15 mouse cellular contexts compared by ENCODE assay signal in the genomic region with DNA sequence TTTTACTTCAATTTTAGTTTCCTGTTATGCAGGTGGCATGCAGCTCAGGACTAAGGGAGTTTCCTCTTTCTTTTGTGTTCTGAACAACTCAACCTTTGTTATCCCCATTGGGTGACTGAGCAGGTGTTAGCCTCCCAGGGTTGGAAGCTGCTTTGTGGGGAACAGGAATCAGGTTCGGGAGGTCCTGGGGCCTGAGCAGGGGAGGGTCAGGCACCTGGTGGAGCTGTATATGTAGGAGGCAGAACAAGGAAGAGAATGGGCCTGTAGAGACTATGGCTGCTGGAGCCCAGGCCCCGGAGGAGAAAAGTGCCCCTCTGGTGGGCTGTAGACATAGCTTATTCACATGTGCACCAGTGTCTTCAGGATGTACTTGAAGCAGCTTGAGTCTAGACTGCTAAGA. TPM values are rescaled to one million over a fixed set of nuclear protein-coding genes. Genes with fewer than 3 reads are reported as not detected.
DNase-seq lines count a peak whose midpoint lies in the region; ATAC-seq and TF ChIP-seq lines count a peak whose summit lies in the region.
"Had no signal": no experiment of that assay in that cellular context is flagged by ENCODE, and none has a peak within 500 bp of the region (broad histone marks: within the 10 kb centered on the region; RNA-seq: fewer than 3 reads in every experiment).

No protein-coding gene starts in this region.

- no peak overlapping the region for H3K4me3 ChIP-seq in thymus, adult 2 months (ENCODE audit: control insufficient read depth, insufficient read depth, low read length)
- H3K4me3 ChIP-seq in liver, embryonic 15.5 days (replicated peaks), result no peak overlapping the region
- H3K4me3 ChIP-seq: forebrain, embryonic 13.5 days; neural tube, embryonic 15.5 days had no signal

- no peak overlapping the region for H3K9ac ChIP-seq in liver, embryonic 15.5 days
- H3K9ac ChIP-seq: forebrain, embryonic 13.5 days; neural tube, embryonic 15.5 days had no signal

- H3K4me1 ChIP-seq in thymus, adult 2 months (replicated peaks; ENCODE audit: control insufficient read depth, insufficient read depth, low read length), result peaks cover 29% of the 10 kb centered on the region
- H3K4me1 ChIP-seq in liver, embryonic 15.5 days (replicated peaks), result peaks cover 56% of the 10 kb centered on the region

- no peaks in the 10 kb centered on the region for H3K36me3 ChIP-seq in thymus, adult 2 months (ENCODE audit: control insufficient read depth, insufficient read depth, low read length)
- H3K36me3 ChIP-seq in liver, embryonic 15.5 days (replicated peaks), result no peaks in the 10 kb centered on the region
- H3K36me3 ChIP-seq: neural tube, embryonic 15.5 days had no signal

- WGBS in thymus, adult 2 months, result 46% methylated on average over 2 of the region's 2 CpGs
- 55% methylated on average over 2 of the region's 2 CpGs for WGBS in liver, embryonic 15.5 days (ENCODE audit: insufficient replicate concordance)

- H3K27ac ChIP-seq in thymus, adult 2 months (ENCODE audit: control insufficient read depth, insufficient read depth, low read length), result peak overlapping the region; percentile 93
- H3K27ac ChIP-seq in liver, embryonic 15.5 days (replicated peaks), result peak overlapping the region; percentile 77

- no peak for ATAC-seq in liver, embryonic 15.5 days (ENCODE audit: insufficient read depth)
- no peak for ATAC-seq in cerebellum, adult (ENCODE audit: insufficient number of reproducible peaks, low FRiP score, low TSS enrichment)
- ATAC-seq: inflammation-experienced regulatory T-cells, adult 6 months had no signal

- TF ChIP-seq CTCF in thymus, adult 2 months (IDR thresholded peaks at IDR 0.05; ENCODE audit: borderline replicate concordance, control insufficient read depth, extremely low read depth, insufficient read depth, low read length, poor library complexity), result no peak

- peak overlapping the region; percentile 63 for H3K4me2 ChIP-seq in liver, embryonic 15.5 days
- H3K4me2 ChIP-seq: forebrain, embryonic 13.5 days; neural tube, embryonic 15.5 days had no signal

- 0 out of 2 replicates have a peak, but pooled peaks cover 6% of the 10 kb centered on the region for H3K9me3 ChIP-seq in liver, embryonic 15.5 days (replicated peaks)
- H3K9me3 ChIP-seq: neural tube, embryonic 15.5 days had no signal

- peak; percentile 83 for DNase-seq in heart, adult 11 months
- no peak for DNase-seq in heart, postnatal 10 days
- DNase-seq in thymus, adult 2 months, result peak; percentile 36
- no peak for DNase-seq in thymus, adult 18-20 months
- no peak for DNase-seq in left cerebral cortex, adult 18-20 months (ENCODE audit: low spot score in 2 of 2)
- no peak for DNase-seq in adrenal gland, postnatal 10 days
- DNase-seq: cerebellum, postnatal 25 days; kidney, postnatal 10 days; lung, adult 2 months; right cerebral cortex, postnatal 14 days had no signal

- intact Hi-C loops in heart, postnatal 10 days (cut with DNase I), result loop anchor here (5.0 kb wide), 1 partner anchor 54 kb away; no protein-coding TSS in a partner anchor

- no peak for TF ChIP-seq POLR2A in thymus, adult 2 months (IDR thresholded peaks at IDR 0.05; ENCODE audit: control insufficient read depth, extremely low read depth, insufficient read depth, low read length, poor library complexity)

- H3K27me3 ChIP-seq in thymus, adult 2 months (ENCODE audit: control insufficient read depth, insufficient read depth, low read length), result no peaks in the 10 kb centered on the region
- H3K27me3 ChIP-seq in liver, embryonic 15.5 days, result no peaks in the 10 kb centered on the region
- H3K27me3 ChIP-seq: forebrain, embryonic 13.5 days; neural tube, embryonic 15.5 days had no signal

RNA-seq across cellular contexts. Expression of a gene that starts 24.2 kb away (rescaled TPM):
- 1 to 10 TPM; 8.9 to 10.0 TPM for total RNA-seq in heart, postnatal 10 days (2021)
- polyA plus RNA-seq in thymus, adult 2 months (2012; rRNA removed), result 103 and 107 TPM in 2 replicates
- 9.3 and 10.2 TPM in 2 replicates for polyA plus RNA-seq in liver, embryonic 15.5 days (2015; fragmentation: Nextera tagmentation; extraction: Ambion mirVana)
- 10 to 100 TPM; 70.5 to 80.0 TPM for total RNA-seq in left cerebral cortex, adult 18-20 months (2021)
- 10 to 100 TPM; 12.9 to 14.2 TPM for total RNA-seq in adrenal gland, postnatal 10 days (2021)

Comparison
In these comparisons a context has a peak if more than half of its experiments do, and no peak if none do; other contexts are left out.
1. DNase-seq: peak in heart, adult 11 months (single experiment) and thymus, adult 2 months (single experiment); none in heart, postnatal 10 days (0 of 2), thymus, adult 18-20 months (0 of 2), left cerebral cortex, adult 18-20 months (0 of 2) and adrenal gland, postnatal 10 days (single experiment).
2. RNA of a gene that starts 24.2 kb away (total RNA-seq): 70.5 to 80.0 TPM in left cerebral cortex, adult 18-20 months; 12.9 to 14.2 TPM in adrenal gland, postnatal 10 days and 8.9 to 10.0 TPM in heart, postnatal 10 days; every median in the first group is over 4 times any median in the second.